Mouse (Mus musculus): Measurements from ENCODE around the gene Gm10577.

- TF ChIP-seq CTCF (IDR thresholded peaks at IDR 0.05; ENCODE audit: insufficient read depth, low read depth, low read length) (no peak), POLR2A (IDR thresholded peaks at IDR 0.05; ENCODE audit: insufficient read depth, low read depth, low read length) (no peak)
Measured at GRCm38 (mm10) chr4:101043691-101044090, 23.2 kb upstream of the Gm10577 start.

Measured in olfactory bulb, adult 2 months (tissue).